Mouse (Mus musculus): ENCODE measurements around the gene Acsm2.
"Not testable (repeated sequence)": the region's sequence is repeated elsewhere in the genome, so short reads cannot be mapped to it uniquely, and the experiment has no call there.

Acsm2 gene

GRCm38 (mm10) chr7:119562476-119562875 is 8.3 kb downstream of the Acsm2 start:
- not testable (repeated sequence) for DNase-seq (ENCODE audit: low spot score)

DNA sequence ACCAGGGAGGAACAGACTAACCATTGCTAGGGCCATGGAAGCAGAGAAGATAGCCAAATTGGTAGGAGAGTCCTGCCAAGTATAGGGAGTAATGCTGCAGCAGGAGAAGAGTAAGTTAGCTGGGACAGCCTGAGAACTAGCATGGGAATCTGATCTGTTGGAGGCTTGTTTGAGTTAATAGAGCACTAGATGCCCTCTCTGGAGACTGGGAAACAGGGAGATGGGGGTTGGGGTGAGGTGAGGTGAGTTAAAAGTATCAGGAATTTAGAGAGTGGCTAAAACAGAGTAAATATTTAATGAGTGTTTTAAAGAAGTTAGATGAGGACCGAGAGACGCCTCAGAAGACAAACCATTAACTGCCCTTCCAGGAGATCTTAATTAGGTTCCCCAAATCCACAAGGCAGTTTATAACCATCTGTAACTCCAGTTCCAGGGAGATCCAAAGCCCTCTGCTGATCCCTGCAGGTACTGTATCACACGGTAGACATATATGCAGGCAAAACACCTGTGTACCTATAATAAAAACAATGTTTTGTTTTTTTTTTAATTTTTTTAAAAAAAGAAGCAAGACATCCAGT is 40.5 kb downstream of the Acsm2 start:
- no peak for DNase-seq (ENCODE audit: low spot score)

GRCm38 (mm10) chr7:119595306-119595705 is 41.2 kb downstream of the Acsm2 start:
- no peak for DNase-seq (ENCODE audit: low spot score)

- no peak for DNase-seq (ENCODE audit: low spot score)
Measured at GRCm38 (mm10) chr7:119596536-119596935, 42.4 kb downstream of the Acsm2 start.

DNA sequence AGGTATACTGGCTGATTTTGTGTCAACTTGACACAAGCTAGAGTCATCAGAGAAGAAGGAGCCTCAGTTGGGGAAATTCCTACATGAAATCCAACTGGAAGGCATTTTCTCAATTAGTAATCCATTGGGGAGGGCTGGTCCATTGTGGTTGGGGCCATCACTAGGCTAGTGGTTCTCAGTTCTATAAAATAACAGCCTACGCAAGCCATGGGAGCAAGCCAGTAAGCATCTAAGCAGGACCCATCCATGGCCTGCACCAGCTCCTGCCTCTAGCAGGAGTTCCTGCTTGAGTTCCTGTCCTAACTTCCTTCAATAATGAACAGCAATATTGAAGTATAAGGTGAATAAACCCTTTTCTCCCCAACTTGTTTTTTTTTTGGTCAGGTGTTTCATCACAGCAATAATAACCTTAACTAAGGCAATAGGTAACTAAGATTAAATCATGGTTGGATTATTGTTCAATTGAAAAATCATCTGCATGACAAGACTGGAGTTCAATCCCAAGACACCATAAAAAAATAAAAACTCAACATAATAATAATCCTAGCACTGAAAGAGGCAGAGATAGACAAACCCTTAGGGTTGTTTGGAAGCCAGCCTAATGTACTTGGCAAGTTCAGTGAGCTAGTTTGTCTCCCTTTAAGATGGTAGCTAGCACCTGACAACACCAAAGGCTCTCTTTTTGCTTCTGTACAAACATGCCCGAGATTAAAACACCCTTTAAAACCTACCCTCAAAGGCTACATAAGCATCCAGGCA is 47.2 kb downstream of the Acsm2 start:
- no peak for DNase-seq (ENCODE audit: low spot score)

GRCm38 (mm10) chr7:119601954-119602317 is 47.8 kb downstream of the Acsm2 start:
- no peak for DNase-seq (ENCODE audit: low spot score)

- DNase-seq (ENCODE audit: low spot score): no peak
Measured at GRCm38 (mm10) chr7:119604903-119605483, 50.9 kb downstream of the Acsm2 start.

DNA sequence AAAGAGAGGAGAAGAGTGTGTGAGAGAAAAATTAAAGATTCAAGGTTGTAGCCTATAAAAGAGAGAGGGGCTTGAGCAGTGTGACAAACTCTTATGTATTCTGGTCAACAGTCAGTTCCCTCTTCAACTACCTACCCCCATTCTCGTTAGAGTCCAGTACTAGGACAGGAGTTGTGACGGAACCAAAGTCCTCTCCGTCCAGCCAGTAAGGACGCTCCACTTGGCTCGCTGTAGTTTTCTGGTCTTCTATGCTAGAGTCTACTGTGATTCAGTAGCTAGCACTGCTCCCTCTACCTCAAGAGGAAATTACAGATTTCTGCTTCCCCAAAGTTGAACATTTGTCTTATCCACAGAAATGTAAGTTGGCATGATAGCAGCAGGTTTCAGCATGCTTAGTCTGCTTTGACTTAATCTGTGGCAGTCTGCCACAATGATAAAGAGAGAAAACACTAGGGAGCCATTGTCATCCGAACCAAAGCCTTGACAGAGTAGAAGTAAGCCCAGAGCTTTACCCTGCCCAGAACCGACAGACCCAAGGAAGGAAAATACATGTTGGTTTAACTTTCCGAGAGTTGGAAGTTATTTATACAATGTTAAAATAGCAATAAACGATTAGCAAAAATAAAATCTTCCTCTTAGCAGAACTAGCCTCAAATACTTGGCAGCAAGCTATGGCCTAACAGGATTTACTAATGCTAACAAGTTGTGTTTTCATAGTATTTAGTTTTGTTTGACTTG is 52.0 kb downstream of the Acsm2 start:
- DNase-seq (ENCODE audit: low spot score): no peak

GRCm38 (mm10) chr7:119606664-119607076 is 52.5 kb downstream of the Acsm2 start, which contains the start of gene Acsm1:
Acsm1 (plus strand) TSS chr7:119607026.
- DNase-seq (ENCODE audit: low spot score): no peak

DNA sequence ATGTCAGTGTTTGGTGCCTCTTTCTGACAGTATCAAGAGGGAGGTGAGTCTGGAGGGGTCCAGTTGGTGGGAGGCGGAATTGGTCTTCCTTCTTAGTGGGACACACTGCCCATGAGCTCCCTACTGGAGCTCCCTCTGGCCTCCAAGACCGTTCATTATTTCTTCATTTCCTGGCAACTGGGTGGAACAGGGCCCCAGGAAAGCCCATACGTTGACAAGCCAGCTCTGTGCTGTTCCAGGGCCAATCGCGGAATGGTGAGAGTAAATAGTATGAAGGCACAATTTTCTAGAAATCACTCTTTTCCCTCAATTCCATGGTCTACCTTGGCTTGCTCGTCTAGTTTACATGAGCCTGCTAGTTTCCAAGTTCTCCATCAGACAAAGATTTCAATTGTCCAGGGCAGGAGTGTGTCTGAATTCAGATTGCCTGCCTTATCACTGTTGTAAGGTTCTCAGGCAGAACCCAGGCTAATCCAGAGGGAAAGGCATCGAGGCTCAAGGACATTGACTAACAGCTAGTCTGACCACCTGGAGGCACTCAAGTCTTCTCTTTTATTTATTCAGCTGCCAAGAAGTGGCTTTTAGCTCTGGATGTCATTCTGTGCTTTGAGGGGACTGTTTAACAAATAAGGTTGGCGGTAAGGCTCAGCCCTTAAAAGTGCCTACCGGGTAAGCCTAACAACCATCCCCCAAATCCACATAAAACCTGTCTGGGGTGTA is 53.8 kb downstream of the Acsm2 start:
- no peak for DNase-seq (ENCODE audit: low spot score)

DNA sequence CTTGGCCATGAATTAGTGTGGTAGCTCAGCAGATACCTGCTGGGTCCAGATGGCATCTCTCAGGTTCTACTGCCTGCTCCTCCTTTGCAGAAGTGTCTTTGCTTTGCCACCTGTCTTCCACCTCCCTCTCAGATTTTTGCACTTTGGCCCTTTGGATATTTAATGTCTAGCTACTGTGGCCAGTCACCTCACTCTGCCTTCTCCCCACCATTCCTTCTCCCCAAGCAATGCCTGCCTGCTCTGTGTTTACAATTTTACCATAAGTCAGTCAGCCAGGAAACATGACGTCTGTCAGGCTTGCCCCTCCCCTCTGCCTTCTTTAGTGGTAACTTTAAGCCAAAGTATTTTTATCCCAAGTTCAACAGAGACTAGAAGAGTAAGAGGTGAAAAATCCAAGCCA is 62.4 kb downstream of the Acsm2 start:
- no peak for DNase-seq (ENCODE audit: low spot score)

- DNase-seq (ENCODE audit: low spot score): no peak
Measured at GRCm38 (mm10) chr7:119617593-119617992, 63.5 kb downstream of the Acsm2 start.

- no peak for DNase-seq (ENCODE audit: low spot score)
Measured at GRCm38 (mm10) chr7:119618209-119618935, 64.2 kb downstream of the Acsm2 start.

- no peak for DNase-seq (ENCODE audit: low spot score)
Measured at GRCm38 (mm10) chr7:119620157-119620556, 66.0 kb downstream of the Acsm2 start.

GRCm38 (mm10) chr7:119638773-119639172 is 84.6 kb downstream of the Acsm2 start:
- DNase-seq (ENCODE audit: low spot score): no peak

GRCm38 (mm10) chr7:119642307-119642706 is 88.2 kb downstream of the Acsm2 start:
- DNase-seq (ENCODE audit: low spot score): no peak

All from ovary, postnatal 36 days (tissue).